Mouse (Mus musculus): ENCODE results near the gene Abca3.
"Not testable (repeated sequence)": the region's sequence is repeated elsewhere in the genome, so short reads cannot be mapped to it uniquely, and the experiment has no call there.

Abca3 gene

GRCm38 (mm10) chr17:24442107-24442506 is 90.4 kb downstream of the Abca3 start:
- DNase-seq (ENCODE audit: low spot score), result peak; percentile 38

DNA sequence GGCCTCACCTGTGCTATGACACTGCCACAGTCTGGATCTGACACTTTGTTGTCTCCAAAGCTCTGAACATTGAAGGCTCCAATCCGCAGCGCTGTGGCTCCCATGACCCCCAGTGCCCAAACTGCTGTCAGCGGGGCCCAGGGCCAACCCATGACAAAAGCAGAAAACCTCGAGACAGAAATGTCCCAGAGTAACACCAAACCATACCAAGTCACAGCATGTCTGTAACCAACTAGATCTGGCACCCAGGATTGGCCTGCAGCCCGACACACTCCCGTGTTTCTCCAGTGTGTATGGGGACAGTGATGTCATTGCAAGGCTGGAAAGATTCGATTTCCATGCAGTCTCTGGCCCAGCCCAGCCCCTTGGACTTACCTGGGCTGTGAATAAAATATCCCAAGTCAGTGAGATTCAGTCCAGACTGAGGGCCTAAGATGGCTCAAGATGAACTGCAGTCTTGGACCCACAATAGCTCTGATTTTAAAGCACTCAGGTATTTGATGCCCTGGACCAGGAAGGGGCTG is 90.9 kb downstream of the Abca3 start, which contains the start of gene Dnase1l2:
Gene Dnase1l2, minus strand, starts transcription at position 474 of the 524 bp plus-strand sequence.
- DNase-seq (ENCODE audit: low spot score), result peak; percentile 22

- DNase-seq (ENCODE audit: low spot score), result peak; percentile 61
These were observed 91.7 kb downstream of the Abca3 start for GRCm38 (mm10) chr17:24443409-24443808.

- no peak for DNase-seq (ENCODE audit: low spot score)
These were observed 94.8 kb downstream of the Abca3 start for GRCm38 (mm10) chr17:24446590-24446989.

DNA sequence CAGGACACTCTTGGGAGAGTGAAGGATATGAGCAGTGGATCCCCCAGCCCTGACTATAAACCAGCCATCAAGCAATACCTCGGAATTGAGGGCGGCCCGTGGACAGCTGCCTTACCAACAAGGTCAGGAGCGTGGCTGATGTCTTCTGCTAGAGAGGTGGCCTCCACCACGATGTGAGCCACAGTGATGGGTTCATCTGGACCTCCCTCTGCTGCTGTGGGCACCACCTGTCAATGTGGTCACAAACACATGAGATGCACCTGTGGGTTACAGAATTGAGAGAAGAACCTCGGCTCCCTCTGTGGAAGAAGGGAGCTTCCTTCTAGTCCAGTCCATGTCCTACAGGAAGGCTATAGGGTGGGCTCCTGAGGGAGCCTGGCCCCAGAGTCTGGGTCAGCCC is 97.8 kb downstream of the Abca3 start:
- DNase-seq (ENCODE audit: low spot score), result no peak

DNA sequence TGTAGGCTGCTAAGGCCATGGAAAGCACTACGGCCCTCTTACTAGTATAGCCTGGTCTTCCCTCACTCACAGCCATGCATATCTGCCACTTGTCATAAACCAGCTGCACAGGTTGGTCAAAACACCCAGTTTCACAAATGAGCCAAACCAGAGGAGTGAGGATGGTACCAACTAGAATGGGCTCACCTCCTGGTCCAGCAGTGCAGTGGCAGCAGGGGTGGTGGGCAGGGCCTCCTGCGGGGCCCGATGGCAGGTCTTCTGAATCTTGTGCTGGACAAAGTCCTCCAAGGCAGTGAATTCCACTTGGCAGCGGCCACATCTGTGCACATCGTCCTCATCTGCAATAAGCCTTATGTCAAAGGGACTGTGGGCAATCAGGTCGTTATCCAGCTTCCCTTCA is 99.5 kb downstream of the Abca3 start:
- DNase-seq (ENCODE audit: low spot score), result no peak

GRCm38 (mm10) chr17:24453372-24453771 is 101.6 kb downstream of the Abca3 start:
- no peak for DNase-seq (ENCODE audit: low spot score)

DNA sequence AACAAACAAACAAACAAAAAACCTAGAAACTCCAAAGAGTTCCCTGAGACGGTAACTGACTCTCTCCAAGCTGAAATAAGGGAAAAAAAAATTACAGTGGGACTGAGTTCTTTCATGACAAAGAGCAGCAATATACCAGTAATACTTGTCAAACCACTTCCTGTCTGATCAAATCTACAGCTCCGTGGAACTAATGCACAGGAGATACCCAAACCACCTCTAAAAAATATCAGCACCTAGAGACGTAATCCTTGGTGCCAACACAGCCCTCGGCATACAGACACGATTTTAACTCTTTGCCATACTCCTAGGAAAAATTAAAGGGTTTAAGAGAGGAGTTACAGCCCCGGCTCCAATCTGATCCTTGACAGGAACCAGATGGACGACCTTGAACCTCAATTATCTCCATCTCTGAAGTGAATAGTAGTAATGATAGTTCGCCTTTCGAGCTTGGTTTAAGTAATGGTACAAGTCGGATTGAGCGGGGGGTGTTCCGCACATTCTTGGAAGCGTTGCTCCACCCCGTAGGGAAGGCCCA is 102.5 kb downstream of the Abca3 start:
- no peak for DNase-seq (ENCODE audit: low spot score)

DNA sequence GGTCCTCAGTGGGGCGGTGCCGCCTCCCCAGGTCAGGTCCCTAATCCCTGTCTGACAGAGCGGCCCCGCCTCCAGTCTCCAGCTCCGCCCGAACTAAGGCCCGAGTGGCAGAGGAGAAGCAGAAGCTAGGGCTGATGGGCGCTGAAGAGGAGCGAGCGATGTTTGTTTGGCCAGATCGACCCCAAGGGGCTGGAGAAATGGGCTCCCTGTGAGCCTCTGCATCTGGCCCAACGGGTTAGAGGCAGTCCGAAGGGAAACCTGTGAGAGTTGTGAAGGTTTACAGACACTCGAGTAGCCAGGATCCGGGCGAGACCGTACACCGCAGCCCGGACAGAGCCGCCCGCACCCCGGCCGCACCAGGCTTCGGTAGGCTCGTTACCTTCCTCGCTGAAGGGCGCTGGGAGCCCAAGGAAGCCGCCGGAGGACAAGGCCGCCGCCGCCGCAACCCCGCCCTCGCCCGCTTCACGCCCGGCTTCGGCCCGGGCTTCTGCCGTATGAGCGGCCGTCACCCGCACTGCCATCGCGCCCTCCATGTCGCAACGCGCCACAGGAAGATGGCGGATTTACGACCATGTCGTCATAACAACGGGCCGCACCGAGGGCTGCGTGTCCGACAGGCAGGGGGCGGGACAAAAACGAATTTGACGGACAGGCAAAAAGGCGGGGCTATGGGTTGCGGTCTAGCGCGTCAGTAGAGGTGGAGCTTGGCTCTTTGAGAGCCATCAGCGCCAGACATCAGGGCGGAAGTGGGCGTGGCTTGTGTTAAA is 103.2 kb downstream of the Abca3 start:
- DNase-seq (ENCODE audit: low spot score), result peak; percentile 100

DNA sequence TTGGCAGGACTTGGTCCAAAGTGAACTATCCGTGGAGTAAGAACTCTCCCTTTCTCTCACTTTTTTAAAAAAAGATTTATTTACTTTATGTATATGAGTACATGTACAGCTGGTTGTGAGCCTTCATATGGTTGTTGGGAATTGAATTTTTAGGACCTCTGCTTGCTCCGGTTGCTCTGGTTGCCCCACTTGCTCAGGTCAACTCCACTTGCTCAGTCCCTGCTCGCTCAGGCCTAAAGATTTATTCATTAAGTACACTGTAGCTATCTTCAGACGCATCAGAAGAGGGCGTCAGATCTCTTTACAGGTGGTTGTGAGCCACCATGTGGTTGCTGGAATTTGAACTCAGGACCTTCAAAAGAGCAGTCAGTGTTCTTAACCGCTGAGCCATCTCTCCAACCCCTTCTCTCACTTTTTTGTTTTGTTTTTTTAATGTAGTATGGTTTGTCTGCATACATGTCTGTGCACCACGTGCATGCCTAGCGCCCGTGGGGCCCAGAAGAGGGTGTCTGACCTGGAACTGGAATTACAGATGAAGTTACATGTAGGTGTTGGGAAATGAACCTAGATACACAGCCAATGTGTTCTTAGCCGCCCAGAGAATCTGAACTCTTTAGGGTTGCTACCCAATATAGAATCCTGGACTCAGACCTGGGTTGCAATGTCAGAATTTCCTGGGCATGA is 103.9 kb downstream of the Abca3 start:
- not testable (repeated sequence) for DNase-seq (ENCODE audit: low spot score)

All from testis, postnatal 14 days (tissue).